Mouse (Mus musculus) hindbrain, embryonic 13.5 days (tissue): ENCODE results near the gene Bpifa6. TPM values are rescaled to one million over a fixed set of nuclear protein-coding genes. Genes with fewer than 3 reads are reported as not detected.
"Not testable (repeated sequence)": the region's sequence is repeated elsewhere in the genome, so short reads cannot be mapped to it uniquely, and the experiment has no call there.

Experiments used
- ATAC-seq: fragments of 200-750 bp; cut with Nextera tagmentation; 2 replicates; pipeline ENCODE4 v1.8.0; 2017; ENCODE audit warnings: moderate TSS enrichment; ENCODE audit not compliant: low FRiP score
- H3K27ac ChIP-seq: fragments of 300-500 bp; sonication (generic); 2 replicates; pipeline ENCODE4 v1.5.1; 2015; ENCODE audit warnings: inconsistent platforms, mild to moderate bottlenecking, moderate library complexity
- H3K27me3 ChIP-seq: fragments of 300-500 bp; sonication (generic); 2 replicates; pipeline ENCODE4 v1.6.1; 2015; ENCODE audit warnings: mild to moderate bottlenecking, inconsistent platforms
- H3K36me3 ChIP-seq: fragments of 300-500 bp; sonication (generic); 2 replicates; pipeline ENCODE4 v1.6.1; 2015; ENCODE audit warnings: mild to moderate bottlenecking, inconsistent platforms
- H3K4me1 ChIP-seq: fragments of 300-500 bp; sonication (generic); replicated peaks from 2 replicates; pipeline ENCODE4 v1.6.1; 2015; ENCODE audit warnings: inconsistent platforms
- H3K4me2 ChIP-seq: fragments of 300-500 bp; sonication (generic); 2 replicates; pipeline ENCODE4 v1.6.1; 2015; ENCODE audit warnings: inconsistent platforms, mild to moderate bottlenecking, moderate library complexity
- H3K4me3 ChIP-seq: fragments of 300-500 bp; sonication (generic); 2 replicates; pipeline ENCODE4 v1.5.1; 2015; ENCODE audit warnings: mild to moderate bottlenecking, inconsistent platforms
- H3K9ac ChIP-seq: fragments of 300-500 bp; sonication (generic); 2 replicates; pipeline ENCODE4 v1.6.1; 2015; ENCODE audit warnings: mild to moderate bottlenecking, inconsistent platforms
- H3K9me3 ChIP-seq: fragments of 300-500 bp; sonication (generic); 2 replicates; pipeline ENCODE4 v1.6.1; 2016; ENCODE audit warnings: inconsistent platforms
- WGBS: fragments of 180-500 bp; shearing (Covaris S2); methylation state at CpG from one replicate; pipeline ENCODE4 v1.1.7; 2015; 5-methylcytosine and 5-hydroxymethylcytosine counted together
- polyA plus RNA-seq: library from polyadenylated mRNA; unstranded; fragments of >200 nt; fragmentation: Nextera tagmentation; extraction: Ambion mirVana; gene quantifications from 2 replicates; pipeline ENCODE4 v1.2.1, GENCODE M21; 2015

Bpifa6 gene
- polyA plus RNA-seq, 1 experiment from 2014 or later = not detected

GRCm38 (mm10) chr2:153995770-153996169 is 21.0 kb downstream of the Bpifa6 start:
- WGBS = 8% methylated on average over 7 of the region's 7 CpGs
- Histone ChIP-seq H3K9ac (no peak overlapping the region), H3K4me3 (no peak overlapping the region), H3K4me2 (no peak overlapping the region), H3K27me3 (no peaks in the 10 kb centered on the region), H3K9me3 (no peaks in the 10 kb centered on the region), H3K27ac (no peak overlapping the region), H3K4me1 (no peaks in the 10 kb centered on the region), H3K36me3 (no peaks in the 10 kb centered on the region)
- no peak for ATAC-seq

- Histone ChIP-seq H3K27ac (no peak overlapping the region), H3K36me3 (no peaks in the 10 kb centered on the region), H3K4me1 (no peaks in the 10 kb centered on the region), H3K4me3 (no peak overlapping the region), H3K9me3 (no peaks in the 10 kb centered on the region), H3K4me2 (no peak overlapping the region), H3K9ac (no peak overlapping the region), H3K27me3 (no peaks in the 10 kb centered on the region)
- ATAC-seq = no peak
- 84% methylated on average over 3 of the region's 3 CpGs for WGBS
Measured at GRCm38 (mm10) chr2:154000501-154000900, 25.8 kb downstream of the Bpifa6 start.

- Histone ChIP-seq H3K9me3 (no peaks in the 10 kb centered on the region), H3K36me3 (no peaks in the 10 kb centered on the region), H3K27ac (no peak overlapping the region), H3K4me1 (no peaks in the 10 kb centered on the region), H3K4me3 (no peak overlapping the region), H3K4me2 (no peak overlapping the region), H3K27me3 (no peaks in the 10 kb centered on the region), H3K9ac (no peak overlapping the region)
- ATAC-seq = no peak
Measured at GRCm38 (mm10) chr2:154001056-154001455, 26.3 kb downstream of the Bpifa6 start.

- WGBS = 30% methylated on average over 1 of the region's 1 CpGs
- no peaks in the 10 kb centered on the region for H3K27me3 ChIP-seq
- H3K4me2 ChIP-seq = no peak overlapping the region
- no peak overlapping the region for H3K9ac ChIP-seq
- H3K36me3 ChIP-seq = no peaks in the 10 kb centered on the region
- no peak for ATAC-seq
- H3K27ac ChIP-seq = no peak overlapping the region
- no peak overlapping the region for H3K4me3 ChIP-seq
- H3K9me3 ChIP-seq = no peaks in the 10 kb centered on the region
- no peaks in the 10 kb centered on the region for H3K4me1 ChIP-seq
Measured at GRCm38 (mm10) chr2:154004456-154004855, 29.7 kb downstream of the Bpifa6 start.

- no peak for ATAC-seq
- Histone ChIP-seq H3K4me3 (no peak overlapping the region), H3K9me3 (no peaks in the 10 kb centered on the region), H3K27me3 (no peaks in the 10 kb centered on the region), H3K4me1 (no peaks in the 10 kb centered on the region), H3K27ac (no peak overlapping the region), H3K4me2 (no peak overlapping the region), H3K36me3 (no peaks in the 10 kb centered on the region), H3K9ac (no peak overlapping the region)
- 91% methylated on average over 1 of the region's 1 CpGs for WGBS
Measured at GRCm38 (mm10) chr2:154005094-154005493, 30.3 kb downstream of the Bpifa6 start.

- WGBS = 85% methylated on average over 4 of the region's 4 CpGs
- H3K4me3 ChIP-seq = no peak overlapping the region
- no peaks in the 10 kb centered on the region for H3K4me1 ChIP-seq
- ATAC-seq = no peak
- no peaks in the 10 kb centered on the region for H3K9me3 ChIP-seq
- no peak overlapping the region for H3K4me2 ChIP-seq
- no peak overlapping the region for H3K27ac ChIP-seq
- no peaks in the 10 kb centered on the region for H3K36me3 ChIP-seq
- no peak overlapping the region for H3K9ac ChIP-seq
- no peaks in the 10 kb centered on the region for H3K27me3 ChIP-seq
Measured at GRCm38 (mm10) chr2:154005734-154006133, 31.0 kb downstream of the Bpifa6 start.

GRCm38 (mm10) chr2:154006331-154006730 is 31.6 kb downstream of the Bpifa6 start:
- Histone ChIP-seq H3K4me1 (no peaks in the 10 kb centered on the region), H3K27ac (no peak overlapping the region), H3K4me2 (no peak overlapping the region), H3K4me3 (no peak overlapping the region), H3K27me3 (no peaks in the 10 kb centered on the region), H3K9ac (no peak overlapping the region), H3K36me3 (no peaks in the 10 kb centered on the region), H3K9me3 (no peaks in the 10 kb centered on the region)
- no peak for ATAC-seq
- WGBS = 82% methylated on average over 2 of the region's 2 CpGs

GRCm38 (mm10) chr2:154007381-154007780 is 32.6 kb downstream of the Bpifa6 start:
- Histone ChIP-seq H3K36me3 (no peaks in the 10 kb centered on the region), H3K4me2 (no peak overlapping the region), H3K27ac (no peak overlapping the region), H3K4me1 (no peaks in the 10 kb centered on the region), H3K27me3 (no peaks in the 10 kb centered on the region), H3K9ac (no peak overlapping the region), H3K9me3 (no peaks in the 10 kb centered on the region), H3K4me3 (no peak overlapping the region)
- WGBS = 90% methylated on average over 1 of the region's 1 CpGs
- no peak for ATAC-seq

GRCm38 (mm10) chr2:154007965-154008364 is 33.2 kb downstream of the Bpifa6 start, which contains the start of gene Bpifa2:
TSS of gene Bpifa2 (plus strand) at chr2:154008265.
- no peak within 1 kb of the TSS for H3K27ac ChIP-seq
- no peak within 1 kb of the TSS for H3K4me2 ChIP-seq
- no peaks in the 10 kb centered on the region for H3K27me3 ChIP-seq
- H3K4me1 ChIP-seq = no peaks in the 10 kb centered on the region
- ATAC-seq = no peak
- H3K9me3 ChIP-seq = no peaks in the 10 kb centered on the region
- no peaks in the 10 kb centered on the region for H3K36me3 ChIP-seq
- no peak within 1 kb of the TSS for H3K9ac ChIP-seq
- 86% methylated on average over 3 of the region's 3 CpGs for WGBS
- no peak within 1 kb of the TSS for H3K4me3 ChIP-seq

- Histone ChIP-seq H3K27me3 (no peaks in the 10 kb centered on the region), H3K4me3 (no peak overlapping the region), H3K4me1 (no peaks in the 10 kb centered on the region), H3K4me2 (no peak overlapping the region), H3K9me3 (no peaks in the 10 kb centered on the region), H3K9ac (no peak overlapping the region), H3K36me3 (no peaks in the 10 kb centered on the region), H3K27ac (no peak overlapping the region)
- ATAC-seq = no peak
- WGBS = 85% methylated on average over 1 of the region's 1 CpGs
Measured at GRCm38 (mm10) chr2:154017990-154018389, 43.2 kb downstream of the Bpifa6 start.

GRCm38 (mm10) chr2:154024676-154025075 is 49.9 kb downstream of the Bpifa6 start:
- H3K36me3 ChIP-seq, H3K27me3 ChIP-seq, H3K4me2 ChIP-seq, H3K4me3 ChIP-seq, ATAC-seq, H3K9me3 ChIP-seq, H3K27ac ChIP-seq, H3K9ac ChIP-seq, H3K4me1 ChIP-seq: not testable (repeated sequence)
- WGBS = 91% methylated on average over 4 of the region's 4 CpGs

- Histone ChIP-seq H3K4me3 (no peak overlapping the region), H3K27ac (no peak overlapping the region), H3K9me3 (no peaks in the 10 kb centered on the region), H3K9ac (no peak overlapping the region), H3K4me1 (no peaks in the 10 kb centered on the region), H3K4me2 (no peak overlapping the region), H3K36me3 (no peaks in the 10 kb centered on the region), H3K27me3 (no peaks in the 10 kb centered on the region)
- ATAC-seq = no peak
- 56% methylated on average over 2 of the region's 2 CpGs for WGBS
Measured at GRCm38 (mm10) chr2:154038932-154039331, 64.2 kb downstream of the Bpifa6 start.

GRCm38 (mm10) chr2:154044743-154045142 is 70.0 kb downstream of the Bpifa6 start:
- no peak overlapping the region for H3K27ac ChIP-seq
- H3K27me3 ChIP-seq = no peaks in the 10 kb centered on the region
- H3K36me3 ChIP-seq = no peaks in the 10 kb centered on the region
- no peak overlapping the region for H3K9ac ChIP-seq
- H3K4me3 ChIP-seq = no peak overlapping the region
- no peaks in the 10 kb centered on the region for H3K9me3 ChIP-seq
- peaks cover 4% of the 10 kb centered on the region for H3K4me1 ChIP-seq
- ATAC-seq = no peak
- no peak overlapping the region for H3K4me2 ChIP-seq
- WGBS = 94% methylated on average over 3 of the region's 3 CpGs
